Mouse (Mus musculus) right cerebral cortex, postnatal 10 days (tissue): ENCODE measurements at regions not wholly inside any gene's neighbourhood (a gene's known extent, or its start where the extent isn't known, plus 50 kb on each side); places are given as distances from the start of the nearest gene placed in this dataset.
"Not testable (repeated sequence)": the region's sequence is repeated elsewhere in the genome, so short reads cannot be mapped to it uniquely, and the experiment has no call there.

ENCODE experiments used
- DNase-seq, 2 experiments: peaks; one replicate each; pipeline ENCODE4 v3.0.0; 2021; ENCODE audit warnings: low spot score in 2 of 2

DNA sequence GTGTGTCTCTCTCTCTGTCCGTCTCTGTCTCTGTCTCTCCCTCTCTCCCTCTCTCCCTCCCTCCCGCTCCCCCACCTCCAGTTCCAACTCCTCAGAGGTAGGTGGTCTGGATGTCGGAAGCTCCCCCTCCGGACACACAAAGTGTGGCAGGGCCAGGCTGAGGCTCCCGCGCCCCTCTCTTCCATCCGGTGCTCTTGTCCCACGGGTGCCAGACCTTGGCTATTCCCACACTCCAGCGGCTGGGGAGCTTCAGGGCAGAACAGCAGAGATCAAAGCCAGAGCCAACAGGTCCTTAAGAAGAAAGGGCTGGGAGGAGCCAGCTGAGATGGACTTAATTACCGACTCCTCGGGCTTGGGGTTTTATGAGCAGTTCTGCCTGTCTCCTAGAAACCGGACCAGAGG, 101.1 kb upstream of the Med13l start:
- peak in 1 of 2 experiments; percentile 33 for DNase-seq

DNA sequence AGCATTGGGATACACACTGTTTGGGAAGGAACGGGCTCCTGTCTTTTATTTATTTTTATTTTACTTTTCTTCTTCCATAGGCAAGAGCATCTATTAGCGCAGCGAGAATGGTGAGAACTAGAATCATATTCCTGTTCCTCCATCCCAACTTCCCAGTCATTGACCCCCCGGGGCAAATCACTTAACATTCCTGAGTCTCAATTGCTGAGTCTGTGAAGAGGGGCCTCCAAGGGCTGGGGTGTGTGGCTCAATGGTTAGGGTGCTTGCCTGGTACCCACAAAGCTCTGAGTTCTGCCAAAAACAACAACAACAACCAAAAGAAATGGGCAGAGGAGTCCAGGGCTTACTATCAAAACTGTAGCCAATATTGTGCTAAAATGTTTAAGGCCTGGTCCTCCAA, 98.5 kb upstream of the Med13l start:
- no peak for DNase-seq

DNA sequence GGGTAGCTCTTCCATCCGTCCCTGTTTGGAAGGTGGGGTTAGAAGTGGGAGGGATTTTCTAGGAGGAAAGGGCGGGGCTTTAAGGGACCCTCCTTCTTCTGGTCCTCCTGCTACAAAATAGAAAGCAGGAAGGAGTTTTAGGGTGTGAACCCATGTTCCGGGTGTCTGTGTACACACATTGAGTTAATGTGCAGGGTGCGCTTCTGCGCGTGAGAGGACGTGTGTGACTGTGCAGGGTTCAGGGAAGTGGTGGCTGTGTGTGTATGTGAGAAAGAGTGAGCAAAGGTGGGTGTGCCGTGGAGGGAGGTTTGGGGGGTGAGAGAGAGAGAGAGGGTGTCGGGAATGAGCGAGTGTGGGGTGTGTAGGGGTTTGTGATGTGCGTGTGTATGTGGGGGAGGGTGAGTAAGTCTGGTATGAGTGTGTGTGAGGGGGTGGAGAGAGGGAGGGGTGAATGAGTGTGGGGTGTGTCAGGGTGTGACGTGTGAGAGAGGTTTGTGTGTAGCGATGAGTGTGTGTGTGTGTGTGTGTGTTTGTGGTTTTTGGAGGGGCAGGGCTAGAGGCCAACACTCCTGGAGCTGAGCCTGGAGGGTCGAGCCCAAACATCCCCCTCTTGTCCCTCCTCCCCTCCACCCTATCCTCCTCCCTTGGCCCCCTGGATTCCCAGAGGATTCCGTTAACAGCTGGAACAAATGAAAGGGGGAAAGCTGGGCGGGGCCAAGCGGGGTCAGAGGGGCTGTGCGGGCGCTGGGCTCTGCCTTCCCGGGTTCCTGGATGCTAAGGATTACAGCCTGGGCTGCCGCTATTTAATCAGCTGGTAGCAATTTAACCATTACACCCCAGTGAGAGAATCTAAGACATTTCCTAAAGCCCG, 95.3 kb upstream of the Med13l start:
- no peak for DNase-seq

DNA sequence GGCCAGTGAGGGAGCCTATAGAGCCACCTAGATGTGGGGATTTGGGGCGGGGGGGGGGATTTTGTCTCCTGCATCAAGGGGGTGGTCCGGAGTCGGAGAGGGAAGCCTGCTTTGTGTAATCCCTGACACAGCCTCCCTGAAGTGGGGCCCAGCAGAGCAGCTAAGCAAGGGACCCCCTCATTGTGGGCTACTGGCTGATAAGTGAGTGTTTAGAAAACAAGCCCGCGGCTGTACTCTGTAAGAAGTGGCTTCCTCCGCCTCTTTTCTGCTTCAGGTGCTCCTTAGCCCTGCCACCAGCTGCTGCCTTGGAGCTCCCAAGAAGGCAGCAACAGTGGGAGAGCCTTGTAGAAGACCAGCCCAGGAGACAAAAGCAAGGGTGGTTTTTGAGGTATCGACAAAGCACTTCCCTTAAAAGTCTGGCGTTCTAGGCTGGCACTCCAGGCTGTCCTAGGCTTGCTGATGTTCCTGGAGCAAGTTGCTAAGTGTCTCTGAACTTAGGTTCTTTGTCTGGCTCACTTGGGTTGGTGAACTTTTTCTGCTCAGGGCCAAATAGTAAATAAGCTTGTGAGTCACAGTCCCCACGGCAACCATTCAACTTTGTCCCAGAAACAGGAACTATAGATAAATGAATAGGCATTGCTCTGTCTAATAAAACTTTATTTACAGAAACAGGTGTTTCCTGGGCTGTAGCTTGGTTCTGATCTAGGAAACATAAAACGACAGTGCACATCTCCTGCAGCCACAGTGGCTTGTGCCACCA, 94.3 kb upstream of the Med13l start:
- DNase-seq: no peak

DNA sequence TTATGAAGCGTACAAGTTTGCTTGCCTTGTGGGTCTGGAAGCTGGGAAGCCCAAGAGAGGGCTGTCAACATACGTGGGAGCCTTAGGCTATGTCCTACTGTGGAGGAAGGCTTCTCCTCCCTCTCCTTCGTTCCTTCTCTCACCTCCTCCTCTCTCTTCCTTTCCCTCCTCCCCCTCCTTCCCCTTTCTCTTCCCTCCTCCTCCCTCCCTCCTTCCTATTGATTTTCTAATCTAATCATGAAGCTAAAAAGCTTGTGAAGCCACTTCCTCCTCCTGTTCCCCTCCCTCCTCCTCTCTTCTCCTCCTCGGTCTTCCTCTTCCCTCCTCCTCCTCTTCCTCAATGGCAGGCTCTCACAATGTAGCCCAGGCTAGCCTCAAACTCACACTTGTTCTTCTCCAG, 91.7 kb upstream of the Med13l start:
- DNase-seq: no peak

DNA sequence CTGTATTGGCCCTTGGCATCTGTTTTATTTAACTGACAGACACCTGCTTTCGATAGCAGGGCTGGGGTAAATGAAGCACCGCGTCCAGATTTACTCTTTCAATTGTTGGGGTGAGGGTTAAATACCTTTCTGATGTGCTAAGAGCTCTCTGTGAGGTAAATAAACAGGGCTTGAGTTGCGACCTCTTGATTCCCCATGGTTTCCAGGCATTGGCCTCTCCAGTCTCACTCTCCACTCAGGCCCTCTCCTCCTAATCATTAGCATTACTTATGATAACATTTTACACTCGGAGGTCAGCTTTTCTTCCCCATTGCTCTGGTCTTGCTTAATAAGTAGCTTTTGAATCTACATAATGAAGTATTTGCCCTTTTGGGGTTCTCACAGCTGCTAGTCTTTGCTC, 88.9 kb upstream of the Med13l start:
- no peak for DNase-seq

DNA sequence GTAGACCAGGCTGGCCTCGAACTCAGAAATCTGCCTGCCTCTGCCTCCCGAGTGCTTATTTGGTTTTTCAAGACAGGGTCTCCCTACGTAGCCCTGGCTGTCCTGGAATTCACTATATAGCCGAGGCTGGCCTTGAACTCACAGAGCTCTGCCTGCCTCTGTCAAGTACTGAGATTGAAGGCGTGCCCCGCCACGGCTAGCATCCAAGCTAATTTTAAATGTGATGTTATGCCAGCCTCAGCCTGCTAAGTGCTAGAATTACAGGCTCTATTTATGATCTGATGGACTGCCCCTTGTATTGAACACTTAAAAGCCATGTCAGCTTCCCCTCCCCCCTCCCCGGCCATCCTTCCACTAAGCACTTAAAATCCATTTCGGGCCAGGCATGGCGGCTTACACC, 88.2 kb upstream of the Med13l start:
- DNase-seq: no peak

DNA sequence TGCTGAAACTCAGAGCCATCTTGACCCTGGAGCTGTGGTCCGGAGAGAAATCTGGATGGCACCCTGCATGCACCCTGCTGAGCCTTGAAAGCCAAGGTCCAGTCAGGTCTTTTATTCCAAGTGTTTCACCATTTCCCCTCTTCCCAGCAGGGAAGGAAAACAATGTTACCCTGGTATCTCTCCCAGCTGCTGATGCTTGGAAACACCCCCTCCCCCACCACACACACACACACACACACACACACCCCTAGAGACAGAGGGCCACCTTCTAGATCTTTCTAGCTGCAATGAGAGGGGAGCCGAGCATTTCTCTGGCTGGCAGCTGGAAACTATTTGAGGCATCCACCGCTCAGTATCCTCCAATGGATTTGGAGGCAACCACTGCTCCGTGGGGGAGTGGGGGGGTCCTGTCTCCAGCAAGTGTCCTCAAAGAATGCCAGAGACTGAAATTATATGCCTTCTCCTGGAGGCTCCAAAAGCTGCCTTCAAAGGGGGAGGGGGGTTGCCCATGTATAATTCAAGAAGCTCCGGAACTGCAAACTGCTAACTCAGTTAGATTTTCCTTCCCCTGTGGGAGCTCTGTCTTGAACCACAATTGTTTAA, 87.2 kb upstream of the Med13l start:
- peak; percentile 34 to 63 for DNase-seq

DNA sequence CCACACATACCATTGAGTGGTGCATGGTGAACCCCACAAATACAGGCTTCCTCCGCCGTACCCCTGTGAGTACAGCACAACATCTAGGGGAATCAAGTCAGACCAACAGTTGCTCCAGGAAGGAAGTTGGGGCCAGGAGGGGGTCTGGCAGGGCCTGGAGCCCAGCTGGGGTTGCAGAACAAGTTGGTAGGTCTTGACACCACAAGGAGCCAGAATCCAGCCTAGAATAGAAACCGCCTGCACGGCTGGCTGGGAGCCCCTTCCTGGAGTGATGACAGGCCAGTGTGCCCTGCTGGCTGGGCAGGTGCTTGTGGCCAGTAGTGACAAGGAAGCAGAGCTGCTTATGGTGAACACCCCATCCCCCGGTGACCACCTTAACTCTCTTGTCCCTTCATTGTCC, 83.9 kb upstream of the Med13l start:
- peak in 1 of 2 experiments; percentile 52 for DNase-seq

DNA sequence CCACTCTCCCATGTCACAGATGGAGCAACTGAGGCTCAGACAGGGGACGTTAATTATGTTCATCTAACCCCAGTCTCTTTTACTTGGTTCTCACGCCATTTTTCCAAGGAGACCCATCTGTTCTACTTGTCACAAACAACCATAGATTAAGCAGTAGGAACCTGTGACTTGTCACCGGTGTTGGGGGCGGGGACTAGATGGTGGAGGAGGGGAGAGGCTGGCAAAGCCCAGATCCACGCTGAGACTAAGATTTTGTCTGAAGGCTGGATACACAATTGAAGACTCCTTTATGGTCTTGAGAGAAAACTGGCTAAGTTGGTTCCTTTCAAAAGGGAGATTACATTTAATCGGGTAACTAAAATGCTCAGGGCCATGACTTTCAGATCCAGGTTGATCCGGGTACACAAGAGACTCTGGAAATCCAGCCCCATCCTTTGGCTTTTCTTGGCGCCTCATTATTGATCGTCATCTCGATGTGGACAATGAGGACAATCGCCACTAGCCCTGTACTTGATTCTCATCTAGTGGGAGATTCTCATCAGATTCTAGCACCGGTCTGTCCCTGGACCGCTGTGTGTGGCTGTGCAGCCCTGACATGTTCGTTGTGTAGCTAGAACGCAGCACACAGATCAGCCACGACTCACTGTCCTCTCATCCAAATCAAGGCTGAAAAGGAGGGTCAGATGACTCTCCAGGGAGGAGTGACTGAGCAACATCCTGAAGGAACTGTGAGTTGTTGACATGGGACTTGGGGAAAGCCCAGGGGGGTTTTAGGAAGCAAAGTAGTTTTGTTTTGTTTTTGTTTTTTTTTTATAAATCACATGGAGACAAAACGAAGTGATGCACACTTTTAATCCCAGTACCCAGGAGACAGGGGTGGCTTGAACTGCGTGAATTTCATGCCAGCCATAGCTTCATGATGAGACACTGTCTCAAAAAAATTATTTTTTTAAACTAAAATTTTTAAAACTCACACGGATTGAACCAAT, 83.1 kb upstream of the Med13l start:
- no peak for DNase-seq

DNA sequence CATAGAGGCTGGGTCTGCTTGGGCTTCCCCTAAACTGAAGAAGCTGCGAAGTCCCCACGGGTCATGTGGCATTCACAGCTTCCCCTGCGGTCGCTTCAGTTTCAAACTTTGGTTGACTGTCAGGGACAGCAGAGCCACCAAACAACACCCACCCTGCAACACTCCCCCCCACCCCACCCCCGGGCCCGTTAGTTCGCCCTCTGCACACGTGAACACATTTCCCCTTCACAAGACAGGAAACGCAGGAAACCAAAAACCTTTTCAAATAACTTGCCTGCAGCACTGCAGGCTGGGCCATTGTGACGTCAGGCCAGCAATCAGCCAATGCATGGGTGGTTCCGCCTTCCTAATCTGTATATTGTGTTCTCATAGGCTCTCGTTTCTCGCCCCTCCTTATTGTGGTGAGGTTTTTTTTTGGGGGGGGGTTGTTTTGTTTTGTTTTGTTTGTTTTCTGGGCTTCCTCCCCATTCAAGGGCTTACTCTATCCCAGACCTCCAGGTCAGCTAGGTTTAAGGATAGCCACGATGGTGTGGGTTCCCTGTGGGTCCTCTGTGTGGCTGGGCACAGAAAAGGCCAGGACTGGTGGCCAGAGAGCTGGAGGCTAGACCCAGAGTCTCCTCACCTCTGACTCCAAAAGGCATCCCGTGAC, 82.2 kb upstream of the Med13l start:
- peak; percentile 77 to 86 for DNase-seq

DNA sequence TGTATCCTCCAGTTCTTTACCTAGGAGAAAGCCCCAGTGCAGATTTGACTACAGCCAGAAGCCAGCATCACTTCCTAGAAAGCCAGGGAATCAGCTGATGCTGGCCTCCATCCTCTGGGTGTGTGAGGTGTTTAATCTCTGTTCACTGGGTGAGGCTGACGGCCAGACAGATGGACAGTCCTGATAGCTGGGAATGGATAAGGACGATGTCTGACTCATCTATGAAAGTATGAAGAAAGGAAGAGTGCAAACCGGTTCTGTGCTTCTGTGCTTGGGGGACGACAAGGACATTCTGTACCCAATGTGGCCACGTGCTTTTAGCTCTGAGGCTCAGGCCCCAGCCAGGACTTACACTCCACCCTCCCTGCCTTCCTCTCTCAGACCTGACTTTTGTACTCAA, 80.5 kb upstream of the Med13l start:
- DNase-seq: no peak

DNA sequence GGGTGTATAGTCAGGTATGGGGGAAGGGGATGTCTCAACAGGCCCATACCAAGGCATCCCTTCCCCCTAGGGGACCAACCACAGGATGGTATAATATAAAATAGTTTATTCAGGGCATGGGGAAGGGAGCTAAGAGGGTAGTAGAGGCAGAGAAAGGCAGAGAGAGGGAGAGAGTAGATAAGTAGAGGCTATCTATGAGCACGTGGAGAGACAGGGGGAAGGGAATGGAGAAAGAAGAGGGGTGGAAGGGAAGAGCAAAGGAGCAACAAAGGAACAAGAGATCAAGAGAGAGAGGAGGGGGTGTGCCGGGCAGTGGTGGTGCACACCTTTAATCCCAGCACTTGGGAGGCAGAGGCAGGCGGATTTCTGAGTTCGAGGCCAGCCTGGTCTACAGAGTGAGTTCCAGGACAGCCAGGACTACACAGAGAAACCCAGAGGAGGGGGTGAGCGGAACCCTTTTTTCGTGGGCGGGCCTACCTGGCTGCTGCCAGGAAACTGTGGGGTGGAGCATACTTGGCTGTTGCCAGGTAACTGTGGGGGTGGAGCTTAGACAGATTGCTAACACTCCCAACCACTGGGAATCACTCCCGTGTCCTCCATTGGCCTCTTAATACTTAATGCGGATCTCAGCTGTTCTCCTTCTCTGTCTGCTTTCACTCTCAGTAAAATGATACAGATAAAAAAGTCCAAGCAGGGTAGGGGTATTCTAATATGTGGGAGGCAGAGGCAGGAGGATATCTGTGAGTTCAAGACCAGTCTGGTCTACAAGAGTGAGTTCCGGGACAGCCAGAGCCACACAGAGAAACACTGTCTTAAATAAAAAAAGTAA, 79.3 kb upstream of the Med13l start:
- DNase-seq: no peak

DNA sequence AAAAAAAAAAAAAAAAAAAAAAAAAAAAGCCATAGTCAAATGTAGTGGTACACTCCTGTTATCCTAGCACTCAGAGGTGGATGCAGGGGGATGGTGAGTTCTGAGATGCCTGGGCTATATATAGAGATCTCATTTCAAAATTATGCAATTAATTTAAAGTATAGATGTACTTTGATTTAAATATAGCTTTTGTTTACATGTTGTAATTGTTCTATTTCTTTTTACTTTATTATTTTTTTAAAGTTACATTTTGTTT, 78.8 kb upstream of the Med13l start:
- DNase-seq: no peak

DNA sequence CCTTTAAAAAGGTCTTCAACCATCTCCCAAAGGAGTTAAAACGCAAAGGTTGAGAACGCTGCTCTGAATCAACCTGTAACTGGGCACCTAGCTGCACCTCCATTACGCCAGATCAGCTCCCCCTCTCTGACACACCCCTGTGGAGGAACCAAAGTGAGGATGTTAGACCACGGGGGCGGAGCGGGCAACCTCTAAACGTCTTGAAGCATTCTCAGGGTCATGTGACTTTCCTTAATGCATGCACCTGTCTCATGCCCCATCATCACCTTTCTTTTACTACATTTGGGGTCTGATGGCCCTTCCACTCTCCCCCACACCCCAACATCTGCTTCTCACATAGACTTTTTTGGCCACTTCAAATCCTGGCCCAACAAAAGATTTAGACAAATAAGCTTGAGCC, 77.9 kb upstream of the Med13l start:
- no peak for DNase-seq

DNA sequence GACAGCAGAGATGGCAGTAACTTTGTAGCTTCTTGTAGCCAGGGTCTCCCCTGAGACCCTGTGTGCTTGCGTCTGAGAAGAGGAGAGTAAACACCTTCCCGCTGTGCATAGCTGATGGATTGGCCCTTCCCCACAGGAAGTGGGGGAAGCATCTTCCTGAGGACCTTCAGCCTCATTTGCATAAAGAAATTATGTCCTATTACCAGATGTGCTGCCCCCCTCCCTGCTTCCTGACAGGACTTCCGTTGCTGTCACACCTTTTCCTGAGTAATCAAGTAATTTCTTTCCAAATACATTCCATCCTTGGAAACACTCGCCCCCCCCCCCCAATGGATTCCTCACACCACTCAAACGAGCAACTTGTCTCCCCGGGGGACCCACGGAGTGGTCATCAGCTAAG, 77.5 kb upstream of the Med13l start:
- no peak for DNase-seq

DNA sequence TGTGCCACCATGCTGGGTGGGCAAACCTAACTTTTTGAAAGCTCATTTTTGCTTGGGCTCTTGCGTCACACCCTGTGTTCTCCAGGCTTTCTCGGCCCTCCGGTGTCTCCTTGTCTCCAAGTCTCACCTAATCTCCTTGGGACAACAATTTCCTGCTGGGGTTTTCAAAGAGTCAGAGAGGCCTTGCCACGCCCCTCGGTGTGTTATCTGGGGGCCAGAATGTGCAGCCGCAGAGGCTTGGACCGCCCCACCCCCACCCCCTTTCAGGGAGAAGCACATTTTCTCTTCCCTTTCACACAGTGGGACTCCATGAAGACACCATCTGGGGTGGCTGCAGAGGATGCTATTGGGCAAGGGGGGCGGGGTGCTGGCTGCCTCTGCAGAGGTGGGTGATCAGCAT, 76.9 kb upstream of the Med13l start:
- DNase-seq: no peak

DNA sequence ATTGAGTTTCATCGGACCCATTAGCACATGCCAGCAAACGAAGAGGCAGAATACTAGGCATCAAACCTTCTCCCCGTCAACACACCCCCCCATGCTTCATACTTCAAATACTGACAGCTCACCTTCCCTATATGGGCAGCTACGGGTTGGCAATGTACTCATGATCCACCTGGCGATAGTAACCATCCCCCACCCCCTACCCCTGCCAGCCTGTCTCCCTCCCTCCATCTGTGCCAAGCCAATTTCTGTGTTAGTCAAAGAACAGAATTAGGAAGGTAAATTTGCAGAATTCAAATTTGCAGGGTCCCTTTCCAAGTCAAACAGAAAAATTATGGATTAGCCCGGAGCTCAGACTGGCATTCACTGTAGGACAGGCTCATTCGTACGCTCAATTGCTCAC, 75.3 kb upstream of the Med13l start:
- DNase-seq: no peak

DNA sequence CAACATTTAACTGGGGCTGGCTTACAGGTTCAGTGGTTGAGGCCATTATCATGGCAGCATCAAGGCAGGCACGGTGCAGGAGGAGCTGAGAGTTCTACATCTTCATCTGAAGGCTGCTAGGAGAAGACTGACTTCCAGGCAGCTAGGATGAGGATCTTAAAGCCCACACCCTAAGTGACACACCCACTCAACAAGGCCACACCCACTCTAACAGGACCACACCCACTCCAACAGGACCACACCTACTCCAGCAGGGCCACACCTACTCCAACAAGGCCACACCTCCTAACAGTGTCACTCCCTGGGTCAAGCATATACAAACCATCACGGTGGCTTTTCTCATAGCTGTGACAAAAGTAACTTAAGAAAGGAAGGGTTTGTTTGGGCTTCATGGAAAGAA, 68.0 kb upstream of the Med13l start:
- not testable (repeated sequence) for DNase-seq

DNA sequence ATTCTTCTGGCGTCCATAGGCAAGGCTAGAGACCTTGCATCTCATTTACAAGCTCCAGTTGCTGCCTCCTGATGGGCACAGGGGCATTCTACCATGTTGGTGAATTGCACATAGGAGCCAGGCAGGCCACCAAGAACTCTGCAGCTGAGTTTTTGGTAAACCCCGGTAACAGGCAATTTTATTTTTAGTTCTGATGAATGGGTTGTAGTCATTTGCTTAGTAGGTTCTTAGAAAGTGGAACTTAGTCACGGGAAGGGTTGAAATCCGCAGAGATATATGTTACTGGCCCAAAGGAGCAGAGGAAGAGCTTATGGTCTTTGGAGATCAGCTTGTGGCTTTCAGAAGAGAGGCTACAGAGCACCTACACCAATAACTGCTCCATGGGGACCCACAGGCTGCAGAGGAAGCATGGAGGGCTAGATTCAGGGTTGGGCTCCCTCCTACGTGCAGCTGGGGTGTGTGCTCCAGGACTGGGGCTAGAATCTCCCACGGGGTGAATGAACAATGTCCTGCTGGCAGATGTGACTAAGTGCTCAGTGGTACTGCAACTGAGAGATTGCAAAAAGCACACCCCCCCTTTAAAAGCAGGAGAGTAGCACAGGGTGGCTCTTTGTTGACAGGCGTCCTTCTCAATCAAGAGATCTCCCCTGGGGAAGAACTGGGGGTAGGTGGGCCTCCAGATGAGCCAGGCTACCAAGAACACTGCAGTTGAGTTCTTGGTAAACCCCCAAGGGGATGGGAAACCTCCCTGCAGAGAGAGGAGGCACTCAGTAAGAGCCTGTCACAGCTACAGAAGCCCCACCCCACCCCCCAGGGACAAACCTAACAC, 65.6 kb upstream of the Med13l start:
- DNase-seq: no peak
